Mouse (Mus musculus) E14TG2a.4 (cell line): ENCODE data around the gene Lrig2.

Experiments
- CTCF ChIP-seq: conservative IDR thresholded peaks from 2 replicates; pipeline ENCODE4 v1.5.1; 2014; ENCODE audit warnings: low read length
- NANOG ChIP-seq: IDR thresholded peaks from 2 replicates; pipeline ENCODE4 v1.6.1; 2014; ENCODE audit warnings: borderline replicate concordance, low read length, mixed read lengths
- POU5F1 ChIP-seq: IDR thresholded peaks from 2 replicates; pipeline ENCODE4 v1.6.1; 2014; ENCODE audit warnings: low read length, borderline replicate concordance

GRCm38 (mm10) chr3:104420929-104421328 lies 90.8 kb downstream of the Lrig2 start:
- TF ChIP-seq CTCF, result no peak
- TF ChIP-seq POU5F1, result no peak
- TF ChIP-seq NANOG, result no peak
